Mouse (Mus musculus) 3T3-L1 (cell line): ENCODE measurements at regions not wholly inside any gene's neighbourhood (a gene's known extent, or its start where the extent isn't known, plus 50 kb on each side); places are given as distances from the start of the nearest gene placed in this dataset.
"Not testable (repeated sequence)": the region's sequence is repeated elsewhere in the genome, so short reads cannot be mapped to it uniquely, and the experiment has no call there.

Experiments used
- DNase-seq: peaks from one replicate; pipeline ENCODE4 v3.0.0-alpha.2; 2015; ENCODE audit warnings: low read depth, low spot score

GRCm38 (mm10) chr10:111592416-111593149, 86.5 kb downstream of the Phlda1 start:
- DNase-seq: no peak

GRCm38 (mm10) chr10:111593280-111593679, 87.2 kb downstream of the Phlda1 start:
- no peak for DNase-seq

DNA sequence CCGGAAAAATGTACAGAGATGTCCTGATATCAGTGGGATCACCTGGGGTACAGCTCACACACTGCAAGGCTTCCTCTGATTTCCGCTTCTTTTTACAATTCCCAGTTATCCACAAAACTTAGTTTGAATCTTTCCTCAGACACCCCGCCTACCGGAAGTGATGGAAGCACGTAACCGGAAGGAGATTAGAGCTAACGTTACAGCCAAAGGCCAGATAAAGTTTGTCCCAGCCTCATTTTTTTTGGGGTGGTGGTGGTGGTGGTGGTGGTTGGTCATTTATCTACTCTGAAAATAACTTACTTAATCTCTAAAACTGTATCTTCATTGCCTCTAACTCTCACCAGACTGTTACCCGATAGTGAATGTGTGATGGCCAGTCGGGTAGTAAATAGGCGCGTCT, 88.1 kb downstream of the Phlda1 start:
- no peak for DNase-seq

GRCm38 (mm10) chr10:111594651-111595050, 88.6 kb downstream of the Phlda1 start:
- no peak for DNase-seq

- no peak for DNase-seq
Observed at GRCm38 (mm10) chr10:111595513-111595995, 89.5 kb downstream of the Phlda1 start.

GRCm38 (mm10) chr10:111598650-111599049, 92.6 kb downstream of the Phlda1 start:
- DNase-seq: no peak

GRCm38 (mm10) chr10:111599297-111600250, 93.5 kb downstream of the Phlda1 start:
- DNase-seq: peak; percentile 51

DNA sequence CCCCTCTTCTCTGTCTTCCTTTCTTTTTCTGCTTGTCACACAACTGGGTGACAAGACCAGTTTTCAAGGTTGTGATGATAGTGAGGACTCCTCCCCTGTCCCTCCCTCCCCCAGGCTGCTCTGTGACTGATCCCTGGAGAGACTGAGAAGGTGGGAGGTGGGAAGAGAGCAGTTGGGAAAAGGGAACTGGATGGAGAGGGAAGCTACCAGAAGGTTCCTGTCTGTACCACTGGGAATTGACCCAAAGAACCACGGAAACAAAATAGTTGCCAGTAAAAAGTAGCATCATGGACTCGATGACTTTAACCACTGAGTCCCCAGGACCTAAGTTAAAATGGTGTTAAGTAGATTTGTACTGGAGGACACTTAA, 94.2 kb downstream of the Phlda1 start:
- no peak for DNase-seq

DNA sequence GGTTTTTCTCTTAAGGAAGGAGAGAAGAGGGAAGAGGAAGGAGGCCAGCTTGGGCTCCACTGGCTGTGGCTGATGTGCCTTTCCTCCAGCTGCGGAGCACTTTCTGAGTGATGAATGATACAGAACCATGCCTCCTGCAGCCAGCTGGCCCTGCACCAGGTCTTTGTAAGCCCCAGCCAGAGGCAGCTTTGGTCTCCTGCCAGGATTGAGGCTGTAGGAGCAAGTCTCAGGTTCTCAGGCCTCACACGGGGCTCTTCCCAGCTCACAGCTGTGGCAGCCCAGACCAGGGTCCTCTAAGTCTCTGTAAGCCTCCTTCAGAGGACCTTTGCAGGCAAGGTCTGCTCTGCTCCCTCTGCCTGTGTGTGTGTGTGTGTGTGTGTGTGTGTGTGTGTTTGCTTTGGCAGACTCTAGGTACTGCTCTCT, 94.6 kb downstream of the Phlda1 start:
- DNase-seq: peak; percentile 98

GRCm38 (mm10) chr10:111603166-111603565, 97.1 kb downstream of the Phlda1 start:
- no peak for DNase-seq

- DNase-seq: not testable (repeated sequence)
Observed at GRCm38 (mm10) chr10:111607381-111607780, 101.3 kb downstream of the Phlda1 start.

GRCm38 (mm10) chr10:111608385-111609093, 102.5 kb downstream of the Phlda1 start:
- no peak for DNase-seq

DNA sequence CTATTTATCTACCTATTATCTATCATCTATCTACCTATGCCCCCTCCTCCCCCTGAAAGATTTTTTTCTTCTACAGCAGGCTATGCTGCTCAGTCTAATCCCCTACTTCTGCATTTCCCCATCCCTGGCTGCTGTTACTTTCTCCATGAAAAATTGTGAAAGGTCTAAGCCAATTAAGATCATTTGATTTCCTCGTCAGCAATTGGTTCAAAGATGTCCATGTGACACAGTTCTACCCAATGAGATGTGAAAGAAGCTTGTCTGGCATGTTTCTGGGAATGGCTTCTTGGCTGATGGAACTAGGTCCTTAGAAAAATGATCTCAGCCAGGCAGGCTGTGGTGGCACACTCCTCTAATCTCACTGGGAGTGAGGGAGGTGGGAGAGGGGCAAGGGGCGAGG, 103.8 kb downstream of the Phlda1 start:
- DNase-seq: no peak

- peak; percentile 88 for DNase-seq
Observed at GRCm38 (mm10) chr10:111619627-111620270, 113.7 kb downstream of the Phlda1 start.

DNA sequence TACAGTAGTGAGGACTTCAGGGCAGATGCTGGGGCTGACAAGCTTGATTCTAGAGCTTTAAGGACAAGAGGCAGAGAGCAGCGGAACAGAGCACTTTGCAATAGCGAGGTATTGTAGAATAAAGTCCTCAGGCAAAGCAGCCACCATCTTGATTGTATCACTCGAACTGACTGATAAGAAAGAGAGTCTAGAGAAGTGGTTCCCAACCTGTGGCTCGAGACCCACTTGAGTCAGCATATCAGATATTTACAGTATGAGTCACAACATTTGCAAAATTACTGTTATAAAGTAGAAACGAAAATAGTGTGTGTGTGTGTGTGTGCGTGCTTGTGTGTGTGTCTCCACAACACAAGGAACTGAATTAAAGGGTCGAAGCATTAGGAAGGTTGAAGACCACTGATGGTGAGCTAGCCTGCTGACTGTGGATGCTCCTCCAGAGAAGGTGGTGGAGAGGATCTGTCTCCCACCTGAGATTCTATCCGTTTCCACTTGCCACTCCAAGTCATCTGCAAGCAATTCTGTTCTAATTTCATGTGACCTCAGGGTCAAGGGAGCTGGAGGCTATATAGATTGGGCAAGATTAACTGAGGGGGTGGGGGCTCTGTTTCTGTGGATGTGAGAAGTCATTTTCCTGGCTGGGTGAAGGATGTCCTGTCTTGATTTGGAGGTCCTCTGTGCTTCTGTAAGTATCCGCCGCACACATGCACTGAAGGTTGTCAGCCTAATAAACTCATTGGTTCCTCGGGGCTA, 115.0 kb downstream of the Phlda1 start:
- DNase-seq: peak; percentile 77

DNA sequence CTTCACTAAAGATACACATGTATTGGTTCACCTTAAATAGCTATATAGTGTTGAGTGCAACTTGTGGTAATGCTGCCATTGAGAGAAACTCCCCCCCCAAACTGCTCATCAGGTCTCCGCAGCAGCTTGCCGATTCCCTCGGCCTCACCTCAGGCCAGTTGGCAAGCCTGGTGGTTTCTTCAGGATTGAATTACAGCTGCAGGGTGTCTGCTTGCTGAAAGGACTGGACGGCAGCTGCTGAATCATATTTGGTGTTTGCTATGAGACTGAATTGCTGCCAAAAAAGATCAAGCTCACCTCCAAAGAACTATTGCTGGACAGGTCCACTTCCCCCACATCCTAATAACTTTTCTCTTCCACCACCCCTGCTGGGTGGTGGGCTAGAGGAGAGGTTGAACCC, 116.7 kb downstream of the Phlda1 start:
- peak; percentile 78 for DNase-seq

DNA sequence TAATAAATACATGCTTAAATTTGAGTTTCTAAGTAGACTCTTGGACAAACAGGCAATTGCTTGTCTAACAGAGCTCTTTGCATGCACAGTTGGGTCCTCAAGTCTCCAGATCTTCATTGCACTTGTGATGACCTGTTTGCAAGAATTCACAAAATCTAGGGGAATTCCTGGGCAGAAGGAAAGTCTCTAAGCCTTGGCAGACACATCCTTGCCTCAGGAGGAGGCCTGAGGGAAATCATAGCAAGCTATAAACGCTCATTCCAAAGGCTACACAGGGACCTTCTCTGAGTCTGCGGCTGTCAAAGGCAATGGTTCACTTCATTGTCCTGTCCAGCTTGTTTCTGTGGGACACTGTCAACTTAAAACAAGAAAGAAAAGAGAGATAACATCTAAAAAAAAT, 117.9 kb downstream of the Phlda1 start:
- peak; percentile 74 for DNase-seq

- no peak for DNase-seq
Observed at GRCm38 (mm10) chr10:111624624-111625023, 118.5 kb downstream of the Phlda1 start.

- DNase-seq: no peak
Observed at GRCm38 (mm10) chr10:111625573-111625972, 119.5 kb downstream of the Phlda1 start.

GRCm38 (mm10) chr10:111626009-111626408, 119.9 kb downstream of the Phlda1 start:
- no peak for DNase-seq

DNA sequence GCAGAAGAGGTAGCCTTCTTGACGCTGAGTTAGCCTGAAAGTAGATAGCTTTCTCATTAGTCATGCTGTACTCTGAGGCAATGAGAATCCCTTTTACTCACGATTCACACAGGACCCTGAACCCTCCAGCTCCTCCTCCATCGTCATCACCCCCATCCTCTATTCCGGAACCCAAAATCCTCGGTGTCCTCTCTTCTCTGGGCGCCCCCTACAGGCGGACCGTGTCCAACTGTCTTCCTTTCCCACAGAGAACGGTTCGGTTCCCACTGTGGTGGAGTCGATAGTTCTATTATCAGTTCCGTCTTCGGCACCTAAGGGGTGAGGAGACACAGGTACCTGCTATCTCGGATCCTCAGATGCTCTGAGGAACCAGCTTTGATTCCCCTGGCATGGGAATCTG, 130.2 kb downstream of the Phlda1 start:
- peak; percentile 5 for DNase-seq
